Mouse (Mus musculus) heart, embryonic 16.5 days (tissue): Measurements from ENCODE around the gene Ada. TPM values are rescaled to one million over a fixed set of nuclear protein-coding genes. Genes with fewer than 3 reads are reported as not detected.
"Not testable (repeated sequence)": the region's sequence is repeated elsewhere in the genome, so short reads cannot be mapped to it uniquely, and the experiment has no call there.

Source experiments
- ATAC-seq: fragments of 200-750 bp; cut with Nextera tagmentation; replicated peaks from 2 replicates; pipeline ENCODE4 v1.8.0; 2017; ENCODE audit warnings: moderate number of reproducible peaks; ENCODE audit not compliant: insufficient read depth, low FRiP score; ENCODE audit errors: extremely low read depth
- H3K27ac ChIP-seq: fragments of 300-500 bp; sonication (generic); 2 replicates; pipeline ENCODE4 v1.5.1; 2014; ENCODE audit warnings: mild to moderate bottlenecking, low read length, control low read depth, moderate library complexity
- H3K27me3 ChIP-seq: fragments of 300-500 bp; sonication (generic); 2 replicates; pipeline ENCODE4 v1.6.1; 2014; ENCODE audit warnings: low read length, mixed read lengths; ENCODE audit not compliant: control insufficient read depth, insufficient read depth
- H3K36me3 ChIP-seq: fragments of 300-500 bp; sonication (generic); 2 replicates; pipeline ENCODE4 v1.6.1; 2014; ENCODE audit not compliant: control insufficient read depth, insufficient read depth
- H3K4me1 ChIP-seq: fragments of 300-500 bp; sonication (generic); 2 replicates; pipeline ENCODE4 v1.6.1; 2014; ENCODE audit warnings: low read length, mixed read lengths; ENCODE audit not compliant: control insufficient read depth, insufficient read depth
- H3K4me2 ChIP-seq: fragments of 300-500 bp; sonication (generic); 2 replicates; pipeline ENCODE4 v1.6.1; 2014; ENCODE audit warnings: low read depth, mild to moderate bottlenecking, control low read depth, low read length
- H3K4me3 ChIP-seq: fragments of 300-500 bp; sonication (generic); 2 replicates; pipeline ENCODE4 v1.5.1; 2014; ENCODE audit warnings: mild to moderate bottlenecking, control low read depth, low read length
- H3K9ac ChIP-seq: fragments of 300-500 bp; sonication (generic); 2 replicates; pipeline ENCODE4 v1.6.1; 2014; ENCODE audit warnings: low read length, control low read depth
- H3K9me3 ChIP-seq: fragments of 300-500 bp; sonication (generic); replicated peaks from 2 replicates; pipeline ENCODE4 v1.6.1; 2016; ENCODE audit warnings: low read length; ENCODE audit not compliant: control insufficient read depth
- whole genome bisulfite sequencing: fragments of 180-500 bp; shearing (Covaris S2); extraction: QIAGEN DNeasy Blood & Tissue Kit; methylation state at CpG from one replicate; pipeline ENCODE4 v1.1.7; 2014; 5-methylcytosine and 5-hydroxymethylcytosine counted together
- polyA plus RNA-seq: library from polyadenylated mRNA; unstranded; fragments of >200 nt; fragmentation: Nextera tagmentation; extraction: Ambion mirVana; gene quantifications from 2 replicates; pipeline ENCODE4 v1.2.1, GENCODE M21; 2015

Ada gene
- polyA plus RNA-seq, 1 experiment from 2014 or later: 10.9 TPM

DNA sequence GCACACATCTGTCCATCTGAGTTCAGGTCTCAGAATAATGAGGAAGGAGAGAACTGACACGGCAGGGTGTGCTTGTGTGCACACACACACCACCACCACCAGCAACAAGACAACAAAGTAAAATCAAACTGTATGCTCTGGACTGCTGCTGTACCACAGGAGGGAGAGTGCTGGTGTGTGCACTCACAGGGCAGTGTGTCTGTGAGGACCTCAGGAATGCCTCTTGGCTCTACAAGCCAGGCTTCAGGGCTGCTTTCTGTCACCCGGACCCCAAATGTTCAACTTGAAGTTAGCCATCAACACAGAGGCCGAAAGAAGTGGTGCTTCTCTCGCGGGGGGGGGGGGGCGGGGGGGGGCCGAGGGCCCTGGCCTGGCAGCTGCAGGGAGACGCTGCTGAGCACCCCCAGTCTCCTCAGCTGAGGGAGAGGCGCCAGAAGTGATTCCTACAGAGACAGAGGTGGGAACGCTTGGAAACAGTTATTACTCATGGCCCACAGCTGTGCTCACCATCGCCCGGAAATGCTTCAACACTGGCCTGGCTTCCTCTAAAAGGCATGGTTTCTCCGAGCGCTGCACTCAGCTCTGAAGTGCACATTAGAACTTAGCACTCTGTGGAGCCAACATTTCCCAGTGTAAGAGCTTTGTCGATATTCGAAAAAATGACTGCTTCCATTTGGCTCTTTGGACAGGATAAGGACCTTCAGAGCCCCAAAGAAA lies 52.1 kb downstream of the Ada start:
- ATAC-seq: peak; percentile 53
- Histone ChIP-seq H3K36me3 (no peaks in the 10 kb centered on the region), H3K4me2 (peak overlapping the region; percentile 3; the same call in 1 of the 2 replicates), H3K27me3 (no peaks in the 10 kb centered on the region), H3K9ac (peak overlapping the region; percentile 63), H3K9me3 (no peaks in the 10 kb centered on the region), H3K27ac (peak overlapping the region; percentile 91), H3K4me1 (peaks cover 73% of the 10 kb centered on the region), H3K4me3 (no peak overlapping the region)
- 25% methylated on average over 15 of the region's 16 CpGs for WGBS

DNA sequence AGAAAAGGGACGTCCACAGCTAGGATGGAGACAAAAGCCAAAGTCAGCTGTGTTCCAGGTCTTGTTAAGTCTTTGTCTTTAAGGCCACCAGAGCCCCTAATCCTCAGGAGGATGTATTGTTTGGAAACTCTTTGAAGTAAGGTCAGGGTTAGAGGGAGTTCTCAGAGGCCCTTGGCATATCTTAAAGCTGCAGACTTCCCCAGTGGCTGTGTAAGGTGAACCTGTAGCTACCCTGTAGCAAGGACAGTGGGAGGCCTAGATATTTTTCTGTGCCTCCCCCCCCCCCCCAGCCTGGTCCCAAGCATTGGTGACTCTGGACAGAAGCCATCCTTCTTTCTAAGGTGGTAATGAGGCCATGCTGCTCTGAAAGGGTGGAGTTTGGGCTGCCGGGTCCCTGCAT lies 53.3 kb downstream of the Ada start:
- Histone ChIP-seq H3K4me3 (no peak overlapping the region), H3K9ac (no peak overlapping the region)
- ATAC-seq: no peak

DNA sequence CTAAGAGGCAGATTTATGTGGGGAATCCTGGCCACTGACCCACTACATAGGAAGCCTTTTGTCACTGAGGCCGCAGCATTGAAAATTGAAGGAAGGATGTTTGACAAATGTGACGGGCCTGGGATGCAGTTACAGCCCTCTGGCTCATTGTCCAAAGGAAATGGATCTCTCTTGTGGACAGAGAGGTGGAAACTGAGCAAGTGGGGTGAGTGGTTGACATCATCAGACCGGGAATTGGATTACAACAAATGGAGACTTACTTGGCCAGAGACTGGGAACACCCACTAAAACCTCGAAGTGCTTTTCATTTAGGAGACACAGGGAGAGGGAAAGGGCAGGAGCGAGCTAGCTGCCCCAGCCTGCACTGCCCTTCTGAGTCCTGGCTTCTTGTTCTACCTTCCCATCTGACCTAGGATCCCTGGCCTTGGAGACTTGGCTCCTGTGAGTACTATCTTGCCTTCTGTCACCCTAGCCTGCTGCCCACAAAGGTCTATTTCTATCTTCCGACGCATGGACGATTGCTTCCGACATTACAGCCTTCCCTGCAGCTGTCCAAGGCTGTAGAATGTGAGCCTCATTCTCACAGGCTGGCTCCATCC lies 56.2 kb downstream of the Ada start:
- ATAC-seq: peak; percentile 24
- no peaks in the 10 kb centered on the region for H3K9me3 ChIP-seq

More for the DNA sequence above, 53.3 kb downstream of the Ada start:
- Histone ChIP-seq H3K9me3 (no peaks in the 10 kb centered on the region), H3K4me1 (peaks cover 73% of the 10 kb centered on the region), H3K27me3 (no peaks in the 10 kb centered on the region), H3K27ac (peak overlapping the region; percentile 91), H3K36me3 (no peaks in the 10 kb centered on the region), H3K4me2 (peak overlapping the region; percentile 5; the same call in 1 of the 2 replicates)
- WGBS: 50% methylated on average over 2 of the region's 2 CpGs

DNA sequence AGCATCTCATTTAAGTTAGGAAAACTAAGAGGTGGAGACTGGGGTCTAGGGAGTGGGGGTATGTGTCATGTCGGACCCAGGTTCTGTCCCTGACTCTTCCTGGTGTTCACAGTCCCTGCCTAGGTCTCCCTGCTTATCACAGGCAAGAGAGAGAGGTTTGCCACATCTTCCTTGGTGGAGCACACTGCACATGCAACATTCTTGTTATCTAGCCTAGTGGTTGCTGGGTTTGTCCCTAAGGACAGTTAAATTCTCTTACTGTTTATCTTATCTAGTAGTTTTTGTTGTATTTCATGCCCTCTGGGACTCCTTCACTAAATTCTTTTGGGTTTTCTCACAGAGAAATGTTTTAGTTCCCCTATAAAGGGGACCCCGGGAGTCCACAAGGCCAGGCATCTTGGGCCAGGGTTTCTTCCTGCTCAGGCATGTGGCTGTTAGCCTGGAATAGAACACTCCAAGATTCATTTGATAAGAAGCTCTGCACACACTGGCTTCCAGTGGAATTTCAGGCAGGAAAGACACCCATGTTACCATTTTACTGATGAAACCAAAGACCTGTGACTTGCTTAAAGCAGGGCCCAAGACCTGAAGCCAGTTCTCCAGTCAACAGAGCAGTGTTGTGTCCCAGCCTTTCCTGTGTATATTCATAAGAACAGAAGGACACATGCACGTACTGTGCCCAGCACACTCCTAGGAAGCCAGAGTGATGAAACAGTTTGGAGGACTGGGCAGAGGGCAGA lies 57.0 kb downstream of the Ada start:
- ATAC-seq: no peak

More for the DNA sequence above, 56.2 kb downstream of the Ada start:
- Histone ChIP-seq H3K4me3 (peak overlapping the region; percentile 28), H3K27me3 (no peaks in the 10 kb centered on the region), H3K9ac (peak overlapping the region; percentile 67), H3K4me1 (peaks cover 89% of the 10 kb centered on the region), H3K27ac (peak overlapping the region; percentile 89), H3K4me2 (peak overlapping the region; percentile 55), H3K36me3 (no peaks in the 10 kb centered on the region)
- 30% methylated on average over 9 of the region's 9 CpGs for WGBS

DNA sequence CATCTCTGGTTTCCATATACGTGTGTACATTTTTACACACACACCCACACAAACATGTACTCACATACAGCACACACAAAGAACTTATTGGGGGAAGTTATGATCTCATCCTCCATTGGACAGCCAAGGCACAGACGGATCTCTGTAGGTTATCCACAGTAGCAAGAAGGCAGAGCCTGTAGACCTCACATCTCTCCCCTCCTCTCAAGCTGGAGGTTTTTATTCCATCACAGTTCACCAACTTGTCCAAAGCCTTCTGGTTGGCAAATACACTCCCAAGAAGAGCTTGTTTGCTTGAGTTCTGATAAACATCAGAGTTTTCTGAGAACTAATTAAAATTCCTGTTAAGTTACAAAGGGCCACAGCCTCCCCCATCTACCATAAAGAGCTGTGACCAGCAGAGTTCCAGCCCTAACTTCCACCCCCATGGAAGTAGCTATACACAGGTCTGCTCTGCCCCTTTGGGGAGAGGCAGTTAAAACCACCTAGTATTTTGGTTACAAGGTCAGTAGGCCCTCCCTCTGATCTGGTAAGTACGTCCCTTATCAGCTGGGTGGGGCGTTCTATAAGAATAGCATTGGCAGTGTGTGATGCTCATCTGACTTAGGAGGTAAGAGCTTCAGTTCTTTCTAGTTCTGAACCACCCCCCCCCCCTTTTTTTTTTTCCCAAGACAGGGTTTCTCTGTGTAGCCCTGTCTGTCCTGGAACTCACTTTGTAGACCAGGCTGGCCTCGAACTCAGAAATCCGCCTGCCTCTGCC lies 58.0 kb downstream of the Ada start:
- no peak overlapping the region for H3K9ac ChIP-seq
- H3K4me2 ChIP-seq: no peak overlapping the region
- 65% methylated on average over 6 of the region's 6 CpGs for WGBS
- H3K36me3 ChIP-seq: no peaks in the 10 kb centered on the region
- ATAC-seq: no peak
- no peaks in the 10 kb centered on the region for H3K27me3 ChIP-seq
- H3K4me3 ChIP-seq: no peak overlapping the region
- no peaks in the 10 kb centered on the region for H3K9me3 ChIP-seq
- peak overlapping the region; percentile 89 for H3K27ac ChIP-seq
- peaks cover 86% of the 10 kb centered on the region for H3K4me1 ChIP-seq

More for the DNA sequence above, 57.0 kb downstream of the Ada start:
- no peaks in the 10 kb centered on the region for H3K36me3 ChIP-seq
- 43% methylated on average over 3 of the region's 3 CpGs for WGBS
- peak overlapping the region; percentile 55; the same call in 1 of the 2 replicates for H3K4me2 ChIP-seq
- no peak overlapping the region for H3K4me3 ChIP-seq
- peaks cover 88% of the 10 kb centered on the region for H3K4me1 ChIP-seq
- peak overlapping the region; percentile 89 for H3K27ac ChIP-seq
- peak overlapping the region; percentile 67 for H3K9ac ChIP-seq
- no peaks in the 10 kb centered on the region for H3K27me3 ChIP-seq
- H3K9me3 ChIP-seq: no peaks in the 10 kb centered on the region

DNA sequence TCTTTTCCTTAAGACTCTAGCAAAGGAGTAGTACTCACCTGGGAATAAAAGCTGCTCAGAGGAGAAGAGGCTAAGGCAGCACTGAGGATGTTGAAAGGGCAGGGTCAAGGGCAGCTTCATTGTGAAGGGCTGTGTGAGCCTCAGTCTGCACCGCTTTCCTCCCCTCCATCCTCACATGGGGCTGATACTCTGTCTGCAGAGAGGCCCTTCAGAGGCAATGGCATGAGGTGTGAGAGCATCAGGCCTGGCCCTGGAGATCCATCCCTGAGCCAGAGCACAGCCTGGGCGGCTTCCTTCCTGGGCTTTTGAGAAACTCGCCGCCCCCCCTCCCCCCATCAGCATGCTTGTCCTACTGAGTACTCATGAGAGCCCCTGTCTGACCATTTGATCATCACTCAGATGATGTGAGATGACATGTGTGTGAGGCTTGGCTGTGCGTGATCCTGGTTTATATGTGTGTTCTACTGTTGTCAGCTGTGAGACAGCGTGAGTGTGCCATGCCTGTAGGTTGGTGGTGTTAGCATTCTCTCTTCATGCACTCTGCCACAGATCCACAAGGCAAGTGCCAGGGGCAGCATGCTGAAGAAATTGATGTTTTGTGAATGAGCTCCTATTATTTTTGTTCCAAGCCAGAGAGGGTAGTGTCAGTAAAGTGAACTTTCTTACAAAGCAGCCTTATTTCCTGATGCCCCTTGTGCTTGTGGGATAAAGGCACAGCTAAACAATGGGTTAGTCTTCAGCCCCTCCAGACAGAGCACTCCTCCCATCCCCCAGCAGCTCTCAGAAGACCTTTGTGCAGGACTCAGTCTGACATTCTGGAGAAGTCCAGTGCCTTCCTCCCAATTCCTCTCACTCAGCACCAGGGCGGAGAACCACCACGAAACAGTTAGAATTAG lies 59.4 kb downstream of the Ada start:
- Histone ChIP-seq H3K9me3 (no peaks in the 10 kb centered on the region), H3K9ac (peak overlapping the region; percentile 49; the same call in 1 of the 2 replicates), H3K4me3 (no peak overlapping the region), H3K4me2 (no peak overlapping the region), H3K36me3 (no peaks in the 10 kb centered on the region), H3K27ac (peak overlapping the region; percentile 89), H3K4me1 (peaks cover 84% of the 10 kb centered on the region), H3K27me3 (no peaks in the 10 kb centered on the region)
- ATAC-seq: no peak
- WGBS: 63% methylated on average over 8 of the region's 8 CpGs

DNA sequence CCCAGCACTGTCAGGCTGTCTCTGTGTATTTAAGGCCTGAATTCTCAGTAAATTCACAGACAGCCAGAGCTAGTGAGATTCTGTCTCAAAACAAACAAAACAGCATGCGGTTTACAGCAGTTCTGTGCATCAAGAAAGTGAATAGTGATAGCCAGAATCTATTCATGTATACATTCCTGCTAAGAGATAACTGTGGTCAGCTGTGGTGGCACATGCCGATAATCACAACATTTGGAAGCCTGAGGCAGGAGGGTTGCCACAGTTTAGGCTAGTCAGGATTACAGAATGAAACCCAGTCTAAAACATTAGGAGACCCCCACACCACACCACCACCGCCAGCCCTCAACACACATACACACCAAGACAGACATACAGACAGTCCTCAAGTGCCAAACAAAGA lies 60.3 kb downstream of the Ada start:
- WGBS: 61% methylated on average over 3 of the region's 3 CpGs
- Histone ChIP-seq H3K4me2 (no peak overlapping the region), H3K9ac (peak overlapping the region; percentile 24), H3K27ac (peak overlapping the region; percentile 89), H3K4me3 (no peak overlapping the region), H3K36me3 (no peaks in the 10 kb centered on the region), H3K4me1 (peaks cover 86% of the 10 kb centered on the region), H3K9me3 (no peaks in the 10 kb centered on the region), H3K27me3 (no peaks in the 10 kb centered on the region)
- no peak for ATAC-seq

DNA sequence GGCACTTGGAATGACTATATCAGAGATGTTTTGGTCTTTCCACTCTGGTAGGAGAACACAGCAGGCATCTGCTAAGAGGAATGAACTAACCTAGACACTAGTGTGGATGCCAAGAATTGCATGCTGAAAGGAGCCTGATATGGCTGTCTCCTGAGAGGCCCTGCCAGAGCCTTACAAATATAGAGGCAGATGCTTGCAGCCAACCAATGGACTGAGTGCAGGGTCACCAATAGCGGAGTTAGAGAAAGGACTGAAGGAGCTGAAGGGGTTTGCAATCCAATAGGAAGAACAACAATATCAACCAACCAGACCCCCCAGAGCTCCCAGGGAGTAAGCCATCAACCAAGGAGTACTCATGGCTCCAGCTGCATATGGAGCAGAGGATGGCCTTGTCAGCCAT lies 61.7 kb downstream of the Ada start:
- peak; percentile 16; the same call in 1 of the 2 replicates for ATAC-seq

More for the DNA sequence above, 61.7 kb downstream of the Ada start:
- H3K4me1 ChIP-seq: peaks cover 80% of the 10 kb centered on the region
- not testable (repeated sequence) for H3K27me3 ChIP-seq, H3K9me3 ChIP-seq, H3K36me3 ChIP-seq, H3K4me3 ChIP-seq, H3K4me2 ChIP-seq, H3K9ac ChIP-seq
- WGBS: 27% methylated on average over 1 of the region's 1 CpGs
- H3K27ac ChIP-seq: peak overlapping the region; percentile 89
